Mouse (Mus musculus): ENCODE results near the gene Acot13.

- TF ChIP-seq CTCF (IDR thresholded peaks at IDR 0.05; ENCODE audit: control insufficient read depth, insufficient read depth, insufficient replicate concordance, low read depth, low read length) (no peak), POLR2A (IDR thresholded peaks at IDR 0.05; ENCODE audit: control insufficient read depth, low read depth, low read length) (no peak)
These were observed 32.7 kb downstream of the Acot13 start for GRCm38 (mm10) chr13:24798686-24799085.
